Mouse (Mus musculus): ENCODE results near the gene Ranbp9. TPM values are rescaled to one million over a fixed set of nuclear protein-coding genes. Genes with fewer than 3 reads are reported as not detected.

The Ranbp9 gene
- total RNA-seq, 2 experiments from 2014 or later, result 57.4 to 73.0 TPM

GRCm38 (mm10) chr13:43370063-43370462, 111.0 kb downstream of the Ranbp9 start:
- DNase-seq (ENCODE audit: low spot score in 2 of 2), result no peak

- no peak for DNase-seq (ENCODE audit: low spot score in 2 of 2)
Measured at GRCm38 (mm10) chr13:43365825-43366184, 115.3 kb downstream of the Ranbp9 start.

GRCm38 (mm10) chr13:43364985-43365824, 115.9 kb downstream of the Ranbp9 start, which contains the start of gene Sirt5:
TSS of gene Sirt5 (plus strand) at chr13:43365496.
- peak; percentile 90 to 92 for DNase-seq (ENCODE audit: low spot score in 2 of 2)

GRCm38 (mm10) chr13:43362353-43362752, 118.7 kb downstream of the Ranbp9 start:
- no peak for DNase-seq (ENCODE audit: low spot score in 2 of 2)

- DNase-seq (ENCODE audit: low spot score in 2 of 2), result no peak
Measured at GRCm38 (mm10) chr13:43360534-43360933, 120.5 kb downstream of the Ranbp9 start.

- DNase-seq (ENCODE audit: low spot score in 2 of 2), result no peak
Measured at GRCm38 (mm10) chr13:43356346-43357125, 124.5 kb downstream of the Ranbp9 start.

- DNase-seq (ENCODE audit: low spot score in 2 of 2), result no peak
Measured at GRCm38 (mm10) chr13:43354362-43354761, 126.7 kb downstream of the Ranbp9 start.

- no peak for DNase-seq (ENCODE audit: low spot score in 2 of 2)
Measured at GRCm38 (mm10) chr13:43353356-43353755, 127.7 kb downstream of the Ranbp9 start.

Other genes with a start within 250 kb of the Ranbp9 start
- 10 to 100 TPM; 10.2 to 13.8 TPM for gene Gfod1, start 177.1 kb downstream of the Ranbp9 start, total RNA-seq (2021)
- gene Sirt5, start 115.8 kb downstream of the Ranbp9 start, total RNA-seq (2021), result 10 to 100 TPM; 26.8 to 32.7 TPM
- gene Nol7, start 82.9 kb downstream of the Ranbp9 start, total RNA-seq (2021), result 100 to 1,000 TPM; 104 to 107 TPM
- 10 to 100 TPM; 38.5 to 61.5 TPM for gene Mcur1, start 78.9 kb upstream of the Ranbp9 start, total RNA-seq (2021)
- under 1 TPM; 0.54 to 0.56 TPM for gene Rnf182, start 134.4 kb upstream of the Ranbp9 start, total RNA-seq (2021)

Data from adrenal gland, adult 18-20 months (tissue).